Mouse (Mus musculus) v-Abl transformed pro-B cells (cell line): ENCODE data around the gene Hectd4.
"Not testable (repeated sequence)": the region's sequence is repeated elsewhere in the genome, so short reads cannot be mapped to it uniquely, and the experiment has no call there.

ENCODE experiments used
- in situ Hi-C, 2 experiments: fragments of 400-800 bp; cut with MboI; formaldehyde crosslinking; loops; one replicate each; pipeline ENCODE4 v1.15.1; 2025; ENCODE audit not compliant: unreplicated experiment in 2 of 2

Hectd4 gene

DNA sequence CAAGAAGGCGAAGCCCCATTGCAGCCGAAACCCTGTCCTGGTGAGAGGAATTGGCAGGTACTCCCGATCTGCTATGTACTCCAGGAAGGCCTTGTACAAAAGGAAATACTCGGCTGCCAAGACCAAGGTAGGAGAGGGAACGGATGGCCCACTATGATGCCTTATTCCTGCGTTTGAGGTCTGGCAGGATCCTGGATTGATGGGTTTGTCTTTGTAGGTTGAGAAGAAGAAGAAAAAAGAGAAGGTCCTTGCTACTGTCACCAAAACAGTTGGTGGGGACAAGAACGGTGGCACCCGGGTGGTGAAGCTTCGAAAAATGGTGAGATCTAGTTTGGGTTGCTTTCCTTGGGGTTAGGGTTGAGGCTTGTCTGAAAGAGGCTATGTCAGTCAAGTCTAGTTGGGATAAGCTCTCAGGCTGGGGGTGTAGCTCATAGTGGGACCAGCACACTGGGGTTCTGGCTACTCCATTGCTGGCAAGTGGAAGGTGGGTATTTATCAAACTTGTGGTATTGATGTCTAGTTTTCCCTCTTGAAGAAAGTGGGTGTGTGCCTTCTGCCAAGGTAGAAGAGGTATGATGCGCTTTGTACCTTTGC lies 14.4 kb upstream of the Hectd4 start:
- in situ Hi-C loops, result loop anchor here in 1 of 2 experiments (10.0 kb wide), 1 partner anchor 269 kb away; no protein-coding TSS in a partner anchor

DNA sequence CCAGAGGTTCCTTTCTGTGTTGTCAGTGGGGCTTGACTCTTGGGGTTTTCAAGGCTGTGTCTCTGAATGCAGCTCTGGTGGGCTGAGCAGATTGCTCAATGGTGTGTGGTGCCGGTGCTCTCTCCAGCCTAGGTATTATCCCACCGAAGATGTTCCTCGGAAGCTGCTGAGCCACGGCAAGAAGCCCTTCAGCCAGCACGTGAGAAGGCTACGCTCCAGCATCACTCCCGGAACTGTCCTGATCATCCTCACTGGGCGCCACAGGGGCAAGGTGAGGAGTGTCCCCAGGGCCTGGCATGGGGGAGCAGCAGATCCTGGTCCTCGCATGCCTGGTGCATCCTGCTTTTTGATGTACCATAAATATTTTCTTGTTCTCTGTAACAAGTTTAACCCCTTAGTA lies 13.5 kb upstream of the Hectd4 start:
- in situ Hi-C loops, result loop anchor here in 1 of 2 experiments (10.0 kb wide), 1 partner anchor 268 kb away; no protein-coding TSS in a partner anchor

DNA sequence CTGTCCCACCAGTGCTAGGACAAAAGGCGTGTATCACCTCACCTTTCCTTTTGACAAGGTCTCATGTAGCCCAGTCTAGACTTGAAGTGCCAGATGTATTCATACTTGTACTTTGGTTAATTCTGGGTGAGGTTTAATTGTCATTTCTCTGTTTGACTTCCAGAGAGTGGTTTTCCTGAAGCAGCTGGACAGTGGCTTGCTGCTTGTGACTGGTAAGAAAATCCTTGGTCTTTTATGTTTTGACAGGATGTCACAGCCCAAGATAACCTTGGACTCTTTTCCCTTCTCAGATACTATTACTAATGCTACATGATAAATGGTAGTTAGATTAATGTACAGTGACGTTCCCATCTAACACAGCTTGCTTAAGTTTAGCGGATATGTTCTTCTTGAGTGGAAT lies 13.0 kb upstream of the Hectd4 start:
- in situ Hi-C loops, result loop anchor here in 1 of 2 experiments (10.0 kb wide), 1 partner anchor 268 kb away; no protein-coding TSS in a partner anchor

DNA sequence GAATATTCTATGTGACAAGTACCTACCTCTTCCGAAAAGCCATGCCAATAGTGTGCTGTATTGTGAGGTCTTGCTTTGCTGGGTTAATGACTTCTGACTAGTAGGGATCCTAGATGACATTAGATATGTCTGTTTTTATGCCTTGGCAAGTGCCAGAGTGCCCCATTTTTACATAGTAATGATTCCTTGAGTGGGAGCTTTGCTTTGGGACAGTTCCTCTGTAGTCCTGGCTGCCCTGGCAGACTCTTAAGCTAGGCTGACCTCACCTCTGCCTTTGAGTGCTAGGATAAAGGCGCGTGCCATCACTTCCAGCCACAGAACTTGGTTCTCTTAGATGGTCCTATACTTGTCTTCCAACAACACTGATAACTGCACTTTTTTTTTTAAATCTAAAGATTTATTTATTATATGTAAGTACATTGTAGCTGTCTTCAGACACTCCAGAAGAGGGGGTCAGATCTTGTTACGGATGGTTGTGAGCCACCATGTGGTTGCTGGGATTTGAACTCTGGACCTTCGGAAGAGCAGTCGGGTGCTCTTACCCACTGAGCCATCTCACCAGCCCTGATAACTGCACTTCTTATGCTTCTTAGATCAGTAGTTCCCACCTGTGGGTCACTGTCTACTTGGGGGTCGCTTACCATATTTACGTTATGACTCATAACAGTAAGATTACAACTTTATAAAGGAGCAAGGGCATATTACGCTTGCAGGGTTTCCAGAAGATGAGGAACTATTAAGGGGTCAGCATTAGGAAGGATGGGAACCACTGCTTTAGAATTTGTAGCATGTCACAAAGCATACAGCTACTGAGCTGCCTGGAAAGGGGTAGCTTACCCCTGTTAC lies 10.0 kb upstream of the Hectd4 start:
- in situ Hi-C loops, result loop anchor here in 1 of 2 experiments (10.0 kb wide), 1 partner anchor 265 kb away; no protein-coding TSS in a partner anchor

DNA sequence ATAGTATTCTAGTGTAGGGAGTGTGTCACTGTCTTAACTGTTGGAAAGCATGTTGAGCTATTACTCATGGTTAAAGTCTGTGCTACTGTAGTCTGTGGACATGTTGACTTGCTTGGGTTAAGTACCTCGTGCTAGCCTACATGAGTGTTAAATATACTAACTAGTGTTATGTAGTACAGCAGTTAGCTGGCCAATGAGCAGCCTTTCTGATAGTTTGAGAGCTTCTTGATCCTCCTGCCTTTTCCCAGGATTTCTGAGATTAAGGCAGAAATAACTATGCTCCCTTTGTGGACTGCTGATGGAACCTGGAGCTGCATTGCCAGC lies 9.5 kb upstream of the Hectd4 start:
- in situ Hi-C loops, result no loop called here

DNA sequence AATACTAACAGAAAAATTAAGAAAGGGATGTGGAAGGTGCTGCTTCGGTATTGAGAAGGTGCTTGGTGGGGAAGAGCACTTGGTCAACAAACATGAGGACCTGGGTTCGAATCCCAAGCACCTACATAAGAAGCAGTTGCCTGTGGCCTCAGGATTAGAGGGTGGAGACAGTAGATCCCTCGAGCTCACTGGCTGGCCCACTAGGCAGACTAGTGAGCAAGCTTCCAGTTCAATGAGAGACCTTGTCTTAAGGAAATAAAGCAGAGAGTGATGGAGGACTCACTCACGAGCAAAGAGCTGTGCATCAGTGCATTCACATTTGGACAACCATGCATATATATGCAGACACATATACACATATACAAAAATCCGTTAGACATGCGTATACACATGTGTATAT lies 7.9 kb upstream of the Hectd4 start:
- in situ Hi-C loops, result no loop called here

DNA sequence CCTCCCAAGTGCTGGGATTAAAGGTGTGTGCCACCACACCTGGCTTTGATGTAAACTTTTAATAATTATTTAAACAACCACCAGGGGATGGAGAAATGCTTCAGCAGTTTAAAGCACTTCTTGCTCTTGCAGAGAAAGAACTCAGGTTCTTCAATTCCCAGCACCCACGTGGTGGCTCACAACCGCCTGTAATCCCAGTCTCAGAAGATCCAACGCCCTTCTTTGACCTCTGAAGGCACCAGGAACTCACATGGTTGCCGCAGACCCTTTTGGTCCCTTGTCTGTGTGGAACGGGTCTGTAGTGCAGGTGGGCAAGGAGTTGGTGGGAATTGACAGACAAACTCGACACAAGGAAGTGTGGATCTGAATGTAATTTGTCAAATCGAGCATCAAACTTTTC lies 5.3 kb upstream of the Hectd4 start:
- in situ Hi-C loops, result loop anchor here (5.0 kb wide), 2 partner anchors 53 to 163 kb away; no protein-coding TSS in a partner anchor

DNA sequence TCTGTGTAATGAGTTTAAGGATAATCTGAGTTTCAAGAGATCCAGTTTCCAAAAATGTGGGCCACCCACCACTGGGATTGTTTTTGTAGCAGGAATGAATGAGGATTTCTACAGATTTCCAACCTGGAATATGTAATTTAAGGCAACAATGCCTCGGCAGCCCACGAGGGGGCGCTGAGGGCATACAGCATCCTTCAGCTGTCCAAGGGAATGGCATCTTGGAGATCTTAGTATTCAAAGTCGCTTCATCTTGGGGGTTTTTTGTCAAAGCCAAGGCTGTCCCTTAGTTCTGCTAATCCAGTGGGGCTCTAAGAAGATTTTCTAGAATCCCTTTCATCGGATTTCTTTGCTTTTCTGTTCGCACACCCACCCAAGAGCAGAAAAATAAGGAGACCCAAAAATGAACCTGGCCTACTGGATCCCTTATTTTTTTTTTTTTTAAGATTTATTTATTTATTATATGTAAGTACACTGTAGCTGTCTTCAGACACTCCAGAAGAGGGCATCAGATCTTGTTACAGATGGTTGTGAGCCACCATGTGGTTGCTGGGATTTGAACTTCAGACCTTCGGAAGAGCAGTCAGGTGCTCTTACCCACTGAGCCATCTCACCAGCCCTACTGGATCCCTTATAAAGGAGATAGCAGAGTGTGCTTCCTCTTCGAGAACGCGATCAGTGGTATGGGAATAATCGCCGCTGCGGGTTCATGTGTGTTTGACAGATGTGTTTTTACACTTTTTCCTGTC lies 4.5 kb upstream of the Hectd4 start:
- in situ Hi-C loops, result loop anchor here (5.0 kb wide), 2 partner anchors 52 to 162 kb away; no protein-coding TSS in a partner anchor

DNA sequence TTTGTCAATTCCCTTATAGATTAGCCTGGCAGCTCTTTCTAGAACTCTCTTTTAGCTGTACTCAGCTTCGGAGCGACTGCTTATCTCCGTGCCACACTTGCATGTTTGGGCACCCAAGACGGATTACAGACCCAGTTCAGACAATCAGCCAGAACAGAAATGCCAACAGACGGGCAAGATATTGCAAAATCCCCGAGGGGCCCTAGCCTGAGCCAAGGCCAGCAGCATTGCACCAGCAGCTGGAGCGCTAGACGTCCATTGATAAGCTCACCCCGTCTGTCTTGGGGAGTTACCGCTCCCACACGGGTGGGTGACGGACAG lies 3.9 kb upstream of the Hectd4 start:
- in situ Hi-C loops, result loop anchor here (5.0 kb wide), 2 partner anchors 51 to 161 kb away; no protein-coding TSS in a partner anchor

DNA sequence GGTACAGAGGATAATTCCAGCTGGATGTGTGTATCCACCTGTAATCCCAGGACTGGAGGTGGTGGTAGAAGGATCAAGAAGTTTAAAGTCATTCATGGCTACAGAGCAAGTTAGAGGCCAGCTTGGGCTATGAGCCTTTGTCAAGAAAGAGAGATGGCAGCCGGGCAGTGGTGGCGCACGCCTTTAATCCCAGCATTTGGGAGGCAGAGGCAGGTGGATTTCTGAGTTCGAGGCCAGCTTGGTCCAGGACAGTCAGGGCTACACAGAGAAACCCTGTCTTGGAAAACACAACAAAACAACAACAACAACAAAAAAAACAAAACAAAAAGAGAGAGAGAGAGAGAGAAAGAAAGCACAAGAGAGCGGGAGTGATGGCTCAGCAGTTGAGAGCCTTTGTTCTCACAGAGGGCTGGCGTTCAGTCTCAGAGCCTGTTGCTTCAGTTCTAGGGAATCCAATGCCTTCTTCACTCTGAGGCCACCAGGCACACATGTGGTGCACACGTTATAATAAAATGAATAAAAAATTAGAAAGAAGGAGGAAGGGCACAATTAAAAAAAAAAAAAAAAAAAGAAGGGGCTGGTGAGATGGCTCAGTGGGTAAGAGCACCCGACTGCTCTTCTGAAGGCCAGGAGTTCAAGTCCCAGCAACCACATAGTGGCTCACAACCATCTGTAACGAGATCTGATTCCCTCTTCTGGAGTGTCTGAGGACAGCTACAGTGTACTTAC lies 3.3 kb upstream of the Hectd4 start:
- in situ Hi-C loops, result loop anchor here (5.0 kb wide), 2 partner anchors 51 to 161 kb away; no protein-coding TSS in a partner anchor

DNA sequence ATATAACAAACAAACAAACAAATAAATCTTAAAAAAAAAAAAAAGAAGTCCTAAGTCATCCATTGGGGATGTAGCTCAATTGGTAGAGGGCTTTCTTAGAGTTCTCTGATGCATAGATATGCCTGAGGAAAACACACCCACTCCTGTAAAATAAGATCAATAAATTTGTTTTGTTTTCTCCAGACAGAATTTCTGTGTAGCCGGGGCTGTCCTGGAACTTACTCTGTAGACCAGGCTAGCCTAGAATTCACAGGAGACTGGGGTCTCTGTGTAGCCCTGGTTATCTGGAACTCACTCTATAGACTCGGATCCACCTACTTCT lies 2.7 kb upstream of the Hectd4 start:
- in situ Hi-C loops, result loop anchor here (5.0 kb wide), 2 partner anchors 50 to 160 kb away; no protein-coding TSS in a partner anchor

DNA sequence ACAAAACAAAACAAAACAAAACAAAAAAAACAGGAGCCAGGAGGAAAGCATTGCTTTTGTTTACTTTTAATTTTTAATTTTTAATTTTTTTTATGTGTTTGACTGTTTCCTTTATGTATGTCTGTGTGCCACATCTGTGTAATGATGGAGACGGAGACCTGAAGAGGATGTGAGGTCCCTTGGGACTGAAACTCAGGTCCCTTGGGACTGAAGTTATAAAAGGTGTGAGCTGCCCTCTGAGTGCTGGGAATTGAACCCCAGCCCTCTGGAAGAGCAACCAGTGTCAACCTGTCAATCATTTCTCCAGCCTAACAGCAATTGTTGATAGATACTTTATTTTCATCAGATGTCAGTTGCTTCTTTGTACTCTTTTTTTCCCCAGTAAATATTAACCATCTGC lies 829 bp upstream of the Hectd4 start:
- in situ Hi-C loops, result loop anchor here (5.0 kb wide), 2 partner anchors 48 to 158 kb away; no protein-coding TSS in a partner anchor

DNA sequence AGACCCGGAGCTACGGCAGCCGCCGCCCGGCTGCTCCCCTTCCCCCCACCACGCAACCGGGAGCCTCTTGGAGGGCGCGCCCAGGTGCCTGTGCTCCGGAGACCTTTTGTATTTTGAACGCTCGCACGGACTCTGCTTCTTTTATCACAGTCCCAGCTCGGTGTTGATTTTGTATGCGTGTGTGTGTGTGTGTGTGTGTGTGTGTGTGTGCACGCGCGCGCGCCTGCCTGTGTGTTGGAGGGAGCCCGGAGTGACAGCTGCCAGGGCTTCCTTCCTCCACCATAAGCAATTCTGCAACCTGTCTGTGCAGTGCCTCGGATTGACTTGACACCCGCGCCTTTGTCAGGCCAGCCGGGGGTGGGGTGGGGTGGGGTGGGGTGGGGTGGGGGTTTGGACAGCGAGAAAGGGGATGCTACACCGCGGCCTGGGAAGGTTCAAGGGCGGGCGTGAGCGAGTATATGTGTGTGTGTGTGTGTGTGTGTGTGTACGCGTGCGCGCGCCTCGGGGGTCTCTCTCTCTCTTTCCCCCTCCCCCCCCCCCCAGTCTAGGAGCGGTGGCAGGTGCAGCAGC lies 798 bp downstream of the Hectd4 start:
- in situ Hi-C loops, result no loop called here

DNA sequence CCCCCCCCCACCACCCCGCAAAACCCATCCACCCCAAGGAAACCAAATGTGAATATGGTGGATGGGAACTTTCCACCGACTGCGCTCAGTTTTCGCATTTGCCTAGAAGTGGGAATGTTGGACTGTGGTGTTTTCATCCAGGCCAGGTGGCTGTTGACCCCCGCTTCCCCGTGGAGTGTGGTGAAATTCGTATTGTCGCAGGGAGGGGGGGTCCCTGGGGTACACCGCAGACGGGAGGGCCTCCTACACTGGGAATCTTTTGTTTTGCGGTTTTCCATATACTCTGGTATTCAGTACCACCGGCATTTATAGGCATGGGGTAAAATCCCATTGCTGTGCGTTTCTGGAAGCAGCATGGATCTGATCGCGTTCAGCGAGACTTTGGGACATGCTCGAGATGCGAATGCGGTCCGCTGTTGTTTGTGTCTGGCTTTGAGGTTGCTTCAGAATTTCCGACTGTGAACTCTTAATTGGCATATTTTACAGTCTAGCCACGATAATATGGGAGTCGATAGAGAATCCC lies 1.4 kb downstream of the Hectd4 start:
- in situ Hi-C loops, result no loop called here

DNA sequence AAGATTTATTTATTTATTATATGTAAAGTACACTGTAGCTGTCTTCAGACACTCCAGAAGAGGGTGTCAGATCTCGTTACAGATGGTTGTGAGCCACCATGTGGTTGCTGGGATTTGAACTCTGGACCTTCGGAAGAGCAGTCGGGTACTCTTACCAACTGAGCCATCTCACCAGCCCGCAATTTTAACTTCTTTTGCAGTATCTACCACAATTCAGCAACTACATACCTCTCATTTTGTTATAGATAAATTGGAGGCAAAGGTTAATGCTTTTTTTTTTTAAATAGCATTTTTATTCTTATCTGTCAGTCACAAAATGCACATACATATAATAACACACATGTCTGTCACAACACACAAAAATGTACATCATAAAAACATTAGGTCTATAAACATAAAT lies 4.0 kb downstream of the Hectd4 start:
- in situ Hi-C loops, result not testable (repeated sequence)

DNA sequence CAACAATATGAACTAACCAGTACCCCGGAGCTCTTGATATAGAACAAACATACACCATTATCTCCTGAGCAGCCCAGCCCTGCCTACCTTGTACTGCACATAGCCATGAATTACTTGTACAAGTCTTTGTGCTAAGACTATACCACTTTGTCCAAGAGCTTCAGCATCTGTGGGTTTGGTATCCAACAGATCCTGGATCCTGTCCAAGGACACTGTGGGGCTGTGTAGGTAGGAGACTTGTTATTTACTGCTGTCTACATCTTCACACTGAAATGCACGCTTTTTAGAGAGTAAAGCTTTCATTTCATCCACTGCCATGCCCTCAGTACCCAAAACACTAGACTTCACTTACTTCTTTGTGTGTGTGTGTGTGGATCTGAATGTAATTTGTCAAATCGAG lies 4.8 kb downstream of the Hectd4 start:
- in situ Hi-C loops, result no loop called here

DNA sequence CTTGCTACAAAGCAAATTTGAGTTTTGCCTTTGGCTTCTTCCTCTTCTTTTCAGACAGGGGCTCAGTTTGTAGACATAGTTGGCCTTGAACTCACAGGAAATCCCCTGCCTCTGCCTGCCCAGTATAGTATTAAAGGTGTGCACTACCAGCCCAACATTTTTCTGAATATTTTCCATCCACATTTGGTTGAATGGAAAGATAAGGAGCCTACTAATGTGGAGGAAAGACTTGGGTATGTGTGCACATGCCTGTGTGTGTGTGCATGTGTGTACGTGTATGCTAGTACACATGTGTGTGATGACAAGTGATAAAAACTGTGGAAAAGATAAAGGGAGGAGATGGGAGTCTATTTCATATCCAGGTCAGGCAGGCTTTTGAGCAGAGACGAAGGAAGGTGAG lies 5.8 kb downstream of the Hectd4 start:
- in situ Hi-C loops, result no loop called here

DNA sequence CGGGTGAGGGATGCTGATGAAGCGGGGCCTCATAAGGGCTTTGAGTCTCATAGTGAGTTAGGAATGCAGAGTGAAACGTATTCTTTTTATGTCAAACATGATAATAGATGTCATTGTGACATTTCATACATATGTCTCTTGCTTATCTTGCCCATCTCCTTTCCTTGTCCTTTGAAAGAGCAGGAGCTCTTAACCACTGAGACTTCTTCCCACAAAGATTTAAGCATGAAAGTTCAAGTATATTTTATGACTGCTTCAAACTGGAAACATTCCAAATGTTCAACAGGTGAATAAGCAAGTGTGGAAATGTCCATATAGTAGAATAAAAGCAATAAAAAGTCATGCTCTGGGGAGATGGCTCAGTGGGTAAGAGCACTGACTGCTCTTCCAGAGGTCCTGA lies 6.4 kb downstream of the Hectd4 start:
- in situ Hi-C loops, result no loop called here

DNA sequence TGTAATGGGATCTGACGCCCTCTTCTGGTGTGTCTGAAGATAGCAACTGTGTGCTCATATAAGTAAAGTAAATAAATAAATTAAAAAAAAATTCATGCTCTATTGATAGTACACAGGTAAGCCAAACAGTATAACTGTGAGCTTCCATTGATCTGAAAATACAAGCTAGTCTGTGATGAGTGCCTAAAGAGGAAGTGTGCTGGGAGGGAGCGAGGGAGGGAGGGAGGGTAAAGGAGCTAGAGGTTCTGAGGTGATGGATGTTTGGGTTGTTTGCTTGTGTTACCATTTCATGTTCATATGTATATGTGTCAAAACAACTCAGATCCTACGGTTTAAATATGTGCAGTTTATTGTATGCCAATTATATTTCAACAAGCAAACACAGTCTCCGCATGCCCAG lies 6.8 kb downstream of the Hectd4 start:
- in situ Hi-C loops, result no loop called here

DNA sequence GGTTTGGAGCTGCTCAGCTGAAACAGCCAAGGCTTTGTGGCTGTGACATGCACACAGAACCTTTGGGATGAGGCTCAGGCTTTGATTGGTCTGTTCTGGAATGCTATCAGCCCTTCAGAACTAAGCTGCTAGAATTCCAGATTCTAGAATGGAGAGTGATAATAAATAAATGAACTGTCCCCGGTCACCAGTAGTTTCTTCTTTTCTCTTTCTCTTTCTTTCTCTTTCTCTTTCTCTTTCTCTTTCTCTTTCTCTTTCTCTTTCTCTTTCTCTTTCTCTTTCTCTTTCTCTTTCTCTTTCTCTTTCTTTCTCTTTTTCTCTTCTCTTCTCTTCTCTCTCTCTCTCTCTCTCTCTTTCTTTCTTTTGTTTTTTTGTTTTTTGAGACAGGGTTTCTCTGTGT lies 7.3 kb downstream of the Hectd4 start:
- in situ Hi-C loops, result not testable (repeated sequence)
